Mouse (Mus musculus) right cerebral cortex, adult 2 months (tissue): ENCODE measurements at regions not wholly inside any gene's neighbourhood (a gene's known extent, or its start where the extent isn't known, plus 50 kb on each side); places are given as distances from the start of the nearest gene placed in this dataset.

ENCODE experiments used
- DNase-seq, 2 experiments: peaks; one replicate each; pipeline ENCODE4 v3.0.0; 2021 to 2022; ENCODE audit warnings: low spot score in 2 of 2

DNA sequence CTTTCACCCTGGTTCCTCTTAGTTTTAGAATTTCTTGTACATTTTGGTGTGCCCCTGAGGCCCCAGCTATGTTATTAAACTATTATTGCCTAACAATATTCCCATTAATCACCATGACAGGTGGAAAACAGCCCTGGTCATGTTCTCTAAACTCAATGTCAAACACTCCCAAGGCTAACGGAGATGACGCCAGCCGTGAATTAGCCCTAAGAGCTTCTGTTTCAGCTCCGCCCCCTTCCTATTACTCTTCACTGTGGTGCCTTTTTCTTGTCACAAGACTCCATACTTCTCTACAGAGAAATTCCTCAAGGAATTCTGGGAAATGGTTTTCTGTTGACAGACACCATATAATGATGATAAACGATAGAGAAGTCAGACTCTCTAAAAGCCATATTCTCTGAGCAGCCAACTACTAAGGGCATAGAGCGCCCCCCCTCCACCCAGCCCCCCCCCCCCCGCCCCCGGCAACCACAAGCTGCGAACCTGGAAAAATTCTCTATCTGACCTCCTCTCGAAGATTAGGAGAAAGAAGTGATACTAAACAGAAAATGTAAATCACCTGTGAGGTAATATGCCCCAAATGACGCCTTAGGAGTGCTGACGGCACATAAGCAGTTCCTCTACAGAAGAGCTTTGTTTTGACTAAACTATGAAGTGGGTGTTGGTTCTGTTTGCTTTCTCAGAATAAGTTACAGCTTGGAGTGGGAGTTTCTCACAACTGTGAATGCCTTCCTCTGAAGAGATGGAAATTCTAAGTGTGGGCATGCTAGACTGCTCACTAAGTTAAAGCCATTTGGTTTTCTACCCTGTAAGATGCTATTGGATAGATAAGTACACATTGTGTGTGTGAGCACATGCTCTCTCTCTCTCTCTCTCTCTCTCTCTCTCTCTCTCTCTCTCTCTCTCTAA lies 76.8 kb upstream of the Sfrp2 start:
- peak in 1 of 2 experiments; percentile 13 for DNase-seq

DNA sequence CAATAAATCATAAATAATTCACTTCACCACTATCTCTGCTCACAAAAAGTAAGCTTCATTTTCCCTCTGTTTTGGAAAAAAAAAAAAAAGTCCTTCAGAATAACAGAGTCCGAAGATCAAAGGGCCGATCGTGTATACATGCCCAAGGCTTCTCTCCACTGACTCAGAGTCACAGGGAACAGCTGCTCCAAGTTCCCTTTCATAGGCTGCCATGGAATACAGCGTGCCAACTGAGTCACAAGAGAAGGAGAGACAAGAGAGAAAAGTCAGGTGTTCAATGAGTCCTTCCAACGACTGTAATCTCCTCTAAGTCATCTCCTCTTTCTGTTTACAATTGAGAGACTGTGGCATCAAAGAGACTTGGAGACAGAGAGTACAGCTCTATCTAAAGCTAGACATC lies 71.6 kb upstream of the Sfrp2 start:
- DNase-seq = no peak

DNA sequence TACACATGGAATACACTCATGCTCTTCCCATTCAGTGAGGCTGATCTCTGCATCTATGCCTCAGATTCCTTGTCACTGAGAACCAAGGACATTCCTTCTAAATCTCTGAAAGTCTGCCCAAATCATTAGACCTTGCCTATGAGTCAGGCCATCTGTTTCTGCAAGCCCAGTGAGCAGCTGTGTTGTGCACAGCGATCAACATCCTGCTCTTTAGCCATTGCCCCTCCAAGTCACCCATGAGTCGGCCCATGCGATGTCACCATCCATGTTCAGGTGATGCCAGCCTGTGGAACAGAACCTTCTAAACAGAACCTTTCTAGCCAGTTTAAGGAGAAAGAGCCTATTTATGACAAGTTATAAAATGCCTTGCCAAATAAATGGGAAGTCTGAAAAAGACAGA lies 66.4 kb upstream of the Sfrp2 start:
- DNase-seq = no peak

DNA sequence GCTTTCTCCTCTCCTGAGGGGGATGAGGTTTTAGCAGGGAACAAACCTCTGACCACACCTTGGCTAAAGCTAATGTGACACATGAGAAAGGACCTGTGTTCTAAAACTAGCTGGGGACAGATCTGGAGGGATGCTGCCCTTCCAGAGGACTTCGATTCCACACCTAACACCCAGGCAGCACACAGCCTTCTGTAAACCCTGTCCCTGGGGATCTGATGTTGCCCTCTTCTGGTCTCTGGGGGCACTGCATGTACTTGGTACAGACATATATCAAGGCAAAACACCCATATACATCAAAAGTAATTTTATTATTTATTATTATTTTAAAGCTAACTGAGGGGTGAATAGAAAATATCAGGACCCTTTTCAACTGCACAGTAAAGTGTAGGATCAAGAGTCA lies 65.0 kb upstream of the Sfrp2 start:
- DNase-seq = peak; percentile 36 to 44

DNA sequence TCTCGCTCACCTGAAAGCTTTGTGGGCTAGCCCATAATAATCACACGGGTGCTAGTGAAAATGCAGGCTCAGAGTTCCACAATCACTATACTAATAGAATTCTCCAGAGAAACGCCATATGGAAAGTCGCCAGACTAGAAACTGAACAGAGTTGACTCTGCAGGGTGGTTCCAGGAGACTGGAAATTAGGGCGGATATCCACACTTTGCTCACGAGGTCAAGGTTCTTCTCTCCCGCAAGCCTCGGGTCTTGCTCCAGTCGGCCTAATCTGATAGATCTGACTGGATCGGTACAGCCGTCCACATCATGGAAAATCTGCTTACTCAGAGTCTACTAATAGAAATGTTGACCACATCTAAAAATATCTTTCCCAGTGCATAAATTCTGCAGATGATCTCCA lies 61.6 kb upstream of the Sfrp2 start:
- no peak for DNase-seq

DNA sequence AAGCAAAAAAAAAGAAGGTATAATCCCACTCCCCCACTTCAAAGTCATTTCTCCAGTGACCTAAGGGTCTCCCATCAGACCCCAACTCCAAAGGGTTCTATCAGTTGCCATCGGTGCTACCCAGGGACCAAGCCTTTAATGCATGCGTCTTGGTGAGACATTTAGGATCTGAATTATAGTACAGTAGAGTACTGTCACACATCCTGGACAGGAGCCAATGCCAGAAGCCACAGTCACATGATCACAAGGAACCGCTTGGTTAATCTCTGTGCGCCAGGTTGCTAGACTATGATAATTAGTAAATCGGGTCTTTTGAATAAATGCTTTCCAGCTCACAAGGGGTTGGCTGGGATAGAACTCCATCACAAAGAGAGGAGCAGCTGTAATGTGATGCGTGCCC lies 60.9 kb upstream of the Sfrp2 start:
- DNase-seq = no peak

DNA sequence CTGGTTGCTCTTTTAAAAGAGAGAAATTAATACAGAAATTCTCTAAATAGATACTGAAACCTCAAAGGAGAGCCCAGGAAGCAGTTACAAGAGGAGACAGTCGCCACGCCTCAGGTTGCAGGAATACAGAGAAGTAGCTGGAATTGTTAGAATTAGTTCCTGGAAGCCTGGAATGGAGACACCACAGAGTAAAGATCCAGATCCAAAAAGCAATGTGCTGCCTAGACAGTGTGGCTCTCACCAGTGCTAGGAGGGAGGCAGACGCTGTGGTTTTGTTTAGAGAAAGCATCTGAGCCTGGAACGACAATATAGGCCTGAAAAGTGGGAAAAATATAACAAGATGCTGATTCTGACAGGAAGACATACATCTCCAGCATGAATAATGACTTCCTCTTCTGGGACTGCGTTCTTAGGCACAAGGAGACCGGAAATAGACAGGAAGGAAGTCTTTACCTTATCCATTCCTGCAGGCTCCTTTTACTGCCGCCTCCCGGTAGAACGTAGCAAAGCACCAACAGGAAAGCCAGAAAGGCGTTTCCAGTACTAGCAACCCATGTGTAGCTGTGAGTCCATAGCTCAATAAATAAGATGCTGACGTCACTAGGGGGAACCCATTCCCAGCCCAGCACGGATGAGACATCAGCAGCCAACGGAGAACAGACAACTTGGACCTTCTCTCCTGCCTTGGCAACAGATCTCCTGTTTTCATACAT lies 59.4 kb upstream of the Sfrp2 start:
- DNase-seq = peak in 1 of 2 experiments; percentile 9

DNA sequence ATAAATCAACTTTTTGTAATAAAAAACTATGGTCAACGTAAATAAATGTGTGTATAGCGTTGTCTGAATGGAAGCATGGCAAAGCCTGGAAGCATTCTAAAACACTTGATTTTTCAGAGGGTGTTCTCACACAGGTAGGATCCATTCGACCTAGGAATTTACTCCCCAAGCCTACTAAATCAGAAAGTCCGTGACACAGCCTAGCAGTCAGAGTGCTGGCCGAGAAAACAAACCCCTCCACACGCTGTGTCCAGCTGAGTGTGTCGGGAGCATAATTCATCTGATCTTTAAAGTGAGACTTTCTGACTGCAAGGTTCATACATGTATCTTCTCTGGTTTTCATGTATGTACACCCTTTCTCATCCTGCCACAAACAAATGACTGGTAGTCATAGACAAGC lies 58.8 kb upstream of the Sfrp2 start:
- no peak for DNase-seq

DNA sequence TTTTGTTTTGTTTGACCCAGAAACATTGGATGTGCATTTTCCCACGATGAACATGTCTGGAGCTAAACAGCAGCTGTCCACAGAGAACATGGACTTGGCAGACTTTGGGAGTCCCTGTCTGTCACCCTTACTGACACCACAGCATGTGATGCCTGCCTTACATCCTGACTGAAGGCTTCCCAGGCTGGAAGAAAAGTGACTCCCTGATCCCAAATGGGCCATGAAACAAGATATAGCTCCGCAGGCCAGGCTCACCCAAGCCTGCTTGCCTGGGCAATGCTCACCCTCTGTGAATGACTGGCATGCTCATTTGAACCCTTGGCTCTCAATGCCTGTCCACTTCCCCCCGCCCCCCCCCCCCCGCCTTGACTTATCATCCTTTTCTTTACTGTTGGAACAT lies 57.1 kb upstream of the Sfrp2 start:
- no peak for DNase-seq

DNA sequence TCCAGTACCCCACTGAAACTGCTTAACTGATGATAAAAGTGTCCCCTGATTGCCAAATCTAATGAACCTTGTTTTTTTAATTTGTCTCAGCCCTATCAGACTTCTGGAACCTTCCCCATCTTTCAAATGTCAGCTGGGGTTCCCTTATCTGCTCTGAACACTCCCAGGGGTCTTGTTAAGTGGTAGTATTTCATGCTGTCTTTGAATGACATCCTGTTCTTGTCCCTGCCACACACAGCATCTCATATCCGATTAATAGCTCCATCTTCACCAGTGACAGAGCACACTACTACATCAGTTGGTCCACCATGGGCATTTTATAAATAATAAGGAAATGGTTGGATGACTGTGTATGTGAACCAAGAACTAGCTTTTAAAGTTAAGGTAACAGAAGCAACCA lies 56.6 kb upstream of the Sfrp2 start:
- no peak for DNase-seq

DNA sequence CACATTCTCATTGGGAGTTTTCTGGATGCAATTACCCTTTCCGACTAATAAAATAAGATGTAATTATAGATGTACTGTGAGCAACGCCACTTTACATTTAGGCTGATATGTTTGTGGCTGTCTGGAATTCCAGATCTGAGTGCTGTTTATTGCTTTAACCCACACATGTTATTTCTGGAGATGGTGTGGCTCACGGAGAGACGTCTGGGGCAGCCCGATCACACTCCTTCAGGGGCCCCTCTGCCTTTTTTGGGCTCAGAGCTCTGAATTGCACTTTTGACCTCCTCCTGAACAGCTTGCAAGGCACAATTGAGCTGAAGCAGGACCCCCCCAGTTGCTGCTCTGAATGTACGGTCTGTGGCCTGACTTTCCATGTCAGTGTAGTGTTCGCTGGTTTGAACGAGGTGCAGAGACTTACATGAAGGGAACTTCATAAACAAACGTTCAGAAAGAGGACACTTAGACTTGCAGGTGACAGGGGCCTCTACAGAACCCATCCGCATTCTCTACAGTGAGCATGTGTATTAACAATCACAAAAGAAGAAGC lies 55.1 kb upstream of the Sfrp2 start:
- DNase-seq = no peak

DNA sequence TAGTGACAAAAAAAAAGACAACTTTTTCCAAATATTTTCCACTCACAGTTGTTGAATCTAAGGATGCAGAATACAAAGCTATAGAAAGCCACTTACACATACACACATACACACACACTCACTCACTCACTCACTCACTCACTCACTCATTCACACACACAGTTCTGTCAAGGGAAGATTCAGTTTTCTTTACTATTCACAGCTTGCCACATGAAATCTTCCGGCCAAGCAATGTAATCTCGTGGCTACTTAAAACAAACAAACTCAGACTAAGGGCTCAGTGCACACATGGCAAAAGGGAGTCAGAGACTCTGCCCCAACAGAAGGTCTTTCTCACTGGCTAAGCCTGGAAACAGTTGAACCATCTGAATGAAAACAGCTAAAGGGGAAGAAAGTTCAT lies 53.8 kb upstream of the Sfrp2 start:
- DNase-seq = no peak

DNA sequence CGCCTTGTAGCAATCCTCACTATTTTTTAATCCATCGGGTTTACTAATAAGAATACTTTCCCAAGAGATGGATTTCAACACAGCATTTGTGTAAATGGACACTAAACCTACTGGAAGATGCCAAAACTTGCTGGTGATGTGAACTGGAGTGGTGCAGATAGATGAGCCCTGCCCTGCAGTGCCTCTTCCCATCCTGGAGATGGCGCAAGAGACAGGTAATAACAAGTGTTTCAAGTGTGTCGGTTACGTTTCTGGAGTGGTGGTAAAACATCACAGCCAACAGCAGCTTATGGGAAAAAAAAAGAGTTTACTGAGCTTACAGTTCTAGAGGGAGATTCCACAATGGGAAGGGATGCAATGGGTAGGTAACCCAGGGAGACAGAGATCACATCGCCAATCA lies 51.5 kb upstream of the Sfrp2 start:
- DNase-seq = no peak
